Mouse (Mus musculus) neural tube, embryonic 11.5 days (tissue): ENCODE data around the gene Vangl2. TPM values are rescaled to one million over a fixed set of nuclear protein-coding genes. Genes with fewer than 3 reads are reported as not detected.

Source experiments
- ATAC-seq: fragments of 200-750 bp; cut with Nextera tagmentation; 2 replicates; pipeline ENCODE4 v1.8.0; 2017; ENCODE audit warnings: moderate number of reproducible peaks, mild to moderate bottlenecking, moderate TSS enrichment, moderate library complexity; ENCODE audit not compliant: insufficient read depth, low FRiP score, low TSS enrichment
- DNase-seq: peaks from one replicate; pipeline ENCODE4 v3.0.0-alpha.2; 2015; ENCODE audit warnings: low spot score
- H3K27ac ChIP-seq: fragments of 300-500 bp; sonication (generic); 2 replicates; pipeline ENCODE4 v1.5.1; 2014; ENCODE audit warnings: low read depth, mild to moderate bottlenecking, low read length
- H3K27me3 ChIP-seq: fragments of 300-500 bp; sonication (generic); 2 replicates; pipeline ENCODE4 v1.6.1; 2014; ENCODE audit warnings: mild to moderate bottlenecking, low read length, mixed read lengths; ENCODE audit not compliant: control insufficient read depth, insufficient read depth
- H3K36me3 ChIP-seq: fragments of 300-500 bp; sonication (generic); 2 replicates; pipeline ENCODE4 v1.6.1; 2014; ENCODE audit warnings: mild to moderate bottlenecking, low read length, moderate library complexity, mixed read lengths; ENCODE audit not compliant: control insufficient read depth, insufficient read depth
- H3K4me1 ChIP-seq: fragments of 300-500 bp; sonication (generic); 2 replicates; pipeline ENCODE4 v1.6.1; 2014; ENCODE audit warnings: low read length, mixed read lengths; ENCODE audit not compliant: control insufficient read depth, insufficient read depth
- H3K4me2 ChIP-seq: fragments of 300-500 bp; sonication (generic); 2 replicates; pipeline ENCODE4 v1.6.1; 2014; ENCODE audit warnings: low read depth, mild to moderate bottlenecking, moderate library complexity
- H3K4me3 ChIP-seq: fragments of 300-500 bp; sonication (generic); 2 replicates; pipeline ENCODE4 v1.5.1; 2014; ENCODE audit warnings: low read depth, low read length
- H3K9ac ChIP-seq: fragments of 300-500 bp; sonication (generic); 2 replicates; pipeline ENCODE4 v1.6.1; 2014; ENCODE audit warnings: mild to moderate bottlenecking, low read length
- H3K9me3 ChIP-seq: fragments of 300-500 bp; sonication (generic); 2 replicates; pipeline ENCODE4 v1.6.1; 2016; ENCODE audit warnings: low read length; ENCODE audit not compliant: control insufficient read depth
- WGBS: fragments of 180-500 bp; shearing (Covaris S2); extraction: QIAGEN DNeasy Blood & Tissue Kit; methylation state at CpG from one replicate; pipeline ENCODE4 v1.1.7; 2014; 5-methylcytosine and 5-hydroxymethylcytosine counted together
- polyA plus RNA-seq: library from polyadenylated mRNA; unstranded; fragments of >200 nt; fragmentation: Nextera tagmentation; extraction: Ambion mirVana; gene quantifications from 2 replicates; pipeline ENCODE4 v1.2.1, GENCODE M21; 2014

Vangl2 gene
- polyA plus RNA-seq, 1 experiment from 2014 or later, result 69.0 TPM

DNA sequence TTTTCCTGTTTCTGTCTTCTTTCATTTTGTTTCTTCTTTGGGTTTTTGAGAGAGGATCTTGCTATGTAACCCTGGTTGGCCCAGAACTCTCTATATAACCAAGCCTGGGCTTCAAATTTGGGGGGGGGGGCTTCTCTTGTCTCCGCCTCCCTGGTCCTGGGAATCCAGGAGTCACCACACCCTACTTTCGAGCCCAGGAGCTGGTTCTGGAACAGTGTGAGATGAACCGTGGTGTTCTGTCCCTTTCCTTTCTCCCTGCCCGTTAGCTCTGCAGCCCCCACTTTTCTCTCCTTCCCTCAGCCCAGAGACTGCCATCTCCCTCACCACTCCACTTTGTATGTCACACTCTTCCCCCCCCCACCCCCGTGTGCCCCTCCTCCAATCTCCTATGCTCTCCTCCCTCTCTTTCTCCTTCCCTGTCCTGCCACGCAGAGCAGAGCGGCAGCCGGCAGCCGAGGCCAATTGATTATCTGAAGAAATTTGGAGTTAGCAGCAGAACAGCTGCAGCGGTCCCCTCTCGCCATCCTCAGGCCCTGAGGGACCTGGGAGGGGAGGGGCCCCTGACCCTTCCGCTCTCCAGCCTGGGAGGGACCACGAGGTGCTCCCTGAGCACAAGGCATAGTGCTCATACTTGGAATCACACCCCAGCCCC lies 21.0 kb upstream of the Vangl2 start:
- WGBS, result 20% methylated on average over 13 of the region's 13 CpGs
- H3K4me1 ChIP-seq, result peaks cover 26% of the 10 kb centered on the region

DNA sequence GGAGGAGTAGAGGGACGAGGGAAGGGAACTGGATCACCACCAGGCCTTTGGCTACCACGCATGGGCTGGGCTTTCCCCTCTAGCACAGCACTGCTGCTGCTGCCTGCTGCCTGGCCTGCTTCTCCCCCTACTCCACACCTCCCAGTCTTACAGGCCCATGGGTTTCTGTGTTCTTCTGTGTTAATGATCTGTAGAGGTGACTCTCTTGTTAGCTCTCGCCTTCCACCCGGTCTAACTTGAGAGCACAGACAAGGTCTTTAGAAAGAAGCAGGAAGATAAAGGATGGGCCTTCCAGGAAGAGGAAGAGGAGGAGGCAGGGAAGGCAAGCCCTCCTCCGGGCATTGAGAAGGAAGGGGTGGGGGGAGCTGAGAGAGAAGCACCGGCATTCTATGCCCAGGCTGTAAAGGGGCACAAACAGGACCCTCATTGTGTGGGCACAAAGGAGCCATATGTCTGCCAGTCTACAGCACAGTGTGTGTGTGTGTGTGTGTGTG lies 20.0 kb upstream of the Vangl2 start:
- 0 out of 2 replicates have a peak, but pooled peaks cover 2% of the 10 kb centered on the region for H3K27me3 ChIP-seq
- peaks cover 21% of the 10 kb centered on the region for H3K4me1 ChIP-seq
- DNase-seq (peak; percentile 63), ATAC-seq (peak; percentile 70)
- 23% methylated on average over 6 of the region's 6 CpGs for WGBS
- H3K9ac ChIP-seq, result peak overlapping the region; percentile 52
- peak overlapping the region; percentile 95 for H3K27ac ChIP-seq
- H3K36me3 ChIP-seq, result no peaks in the 10 kb centered on the region
- peak overlapping the region; percentile 20; the same call in 1 of the 2 replicates for H3K4me2 ChIP-seq
- H3K4me3 ChIP-seq, result peak overlapping the region; percentile 6; the same call in 1 of the 2 replicates
- H3K9me3 ChIP-seq, result no peaks in the 10 kb centered on the region

More for the DNA sequence above, 21.0 kb upstream of the Vangl2 start:
- Histone ChIP-seq H3K9ac (peak overlapping the region; percentile 23), H3K27me3 (peaks cover 8% of the 10 kb centered on the region; the same call in 1 of the 2 replicates), H3K9me3 (no peaks in the 10 kb centered on the region), H3K36me3 (no peaks in the 10 kb centered on the region), H3K4me2 (0 out of 2 replicates have a peak overlapping the region, but pooled peaks have one; percentile 16), H3K27ac (peak overlapping the region; percentile 95), H3K4me3 (no peak overlapping the region)
- DNase-seq (peak; percentile 81), ATAC-seq (peak; percentile 63)

GRCm38 (mm10) chr1:172046938-172047337 lies 18.7 kb upstream of the Vangl2 start:
- Histone ChIP-seq H3K36me3 (no peaks in the 10 kb centered on the region), H3K4me3 (no peak overlapping the region), H3K9ac (no peak overlapping the region), H3K27me3 (no peaks in the 10 kb centered on the region), H3K9me3 (no peaks in the 10 kb centered on the region), H3K27ac (no peak overlapping the region), H3K4me2 (no peak overlapping the region), H3K4me1 (peaks cover 15% of the 10 kb centered on the region)
- 11% methylated on average over 5 of the region's 5 CpGs for WGBS
- ATAC-seq, result no peak; the same call in 1 of the 2 replicates
- DNase-seq, result peak; percentile 88

- H3K4me1 ChIP-seq, result peaks cover 15% of the 10 kb centered on the region
- no peak overlapping the region for H3K4me2 ChIP-seq
- H3K9me3 ChIP-seq, result no peaks in the 10 kb centered on the region
- DNase-seq (no peak), ATAC-seq (no peak)
- no peak overlapping the region for H3K4me3 ChIP-seq
- no peaks in the 10 kb centered on the region for H3K27me3 ChIP-seq
- no peak overlapping the region for H3K9ac ChIP-seq
- 72% methylated on average over 8 of the region's 8 CpGs for WGBS
- H3K27ac ChIP-seq, result no peak overlapping the region
- H3K36me3 ChIP-seq, result no peaks in the 10 kb centered on the region
These were observed 18.2 kb upstream of the Vangl2 start for GRCm38 (mm10) chr1:172046410-172046809.

- Histone ChIP-seq H3K4me3 (no peak overlapping the region), H3K36me3 (no peaks in the 10 kb centered on the region), H3K27ac (no peak overlapping the region), H3K4me1 (peaks cover 24% of the 10 kb centered on the region), H3K4me2 (no peak overlapping the region), H3K9me3 (no peaks in the 10 kb centered on the region), H3K9ac (no peak overlapping the region), H3K27me3 (no peaks in the 10 kb centered on the region)
- DNase-seq (no peak), ATAC-seq (no peak)
- 98% methylated on average over 2 of the region's 2 CpGs for WGBS
These were observed 1.7 kb upstream of the Vangl2 start for GRCm38 (mm10) chr1:172029914-172030313.

GRCm38 (mm10) chr1:172027809-172028102 lies 488 bp downstream of the Vangl2 start:
- peak overlapping the region; percentile 93 for H3K27ac ChIP-seq
- H3K4me2 ChIP-seq, result peak overlapping the region; percentile 81
- DNase-seq, result no peak
- peaks cover 42% of the 10 kb centered on the region for H3K4me1 ChIP-seq
- peak; percentile 26; the same call in 1 of the 2 replicates for ATAC-seq
- WGBS, result 5% methylated on average over 10 of the region's 10 CpGs
- H3K27me3 ChIP-seq, result no peaks in the 10 kb centered on the region
- H3K9me3 ChIP-seq, result no peaks in the 10 kb centered on the region
- H3K4me3 ChIP-seq, result peak overlapping the region; percentile 94
- H3K9ac ChIP-seq, result peak overlapping the region; percentile 98
- H3K36me3 ChIP-seq, result no peaks in the 10 kb centered on the region

DNA sequence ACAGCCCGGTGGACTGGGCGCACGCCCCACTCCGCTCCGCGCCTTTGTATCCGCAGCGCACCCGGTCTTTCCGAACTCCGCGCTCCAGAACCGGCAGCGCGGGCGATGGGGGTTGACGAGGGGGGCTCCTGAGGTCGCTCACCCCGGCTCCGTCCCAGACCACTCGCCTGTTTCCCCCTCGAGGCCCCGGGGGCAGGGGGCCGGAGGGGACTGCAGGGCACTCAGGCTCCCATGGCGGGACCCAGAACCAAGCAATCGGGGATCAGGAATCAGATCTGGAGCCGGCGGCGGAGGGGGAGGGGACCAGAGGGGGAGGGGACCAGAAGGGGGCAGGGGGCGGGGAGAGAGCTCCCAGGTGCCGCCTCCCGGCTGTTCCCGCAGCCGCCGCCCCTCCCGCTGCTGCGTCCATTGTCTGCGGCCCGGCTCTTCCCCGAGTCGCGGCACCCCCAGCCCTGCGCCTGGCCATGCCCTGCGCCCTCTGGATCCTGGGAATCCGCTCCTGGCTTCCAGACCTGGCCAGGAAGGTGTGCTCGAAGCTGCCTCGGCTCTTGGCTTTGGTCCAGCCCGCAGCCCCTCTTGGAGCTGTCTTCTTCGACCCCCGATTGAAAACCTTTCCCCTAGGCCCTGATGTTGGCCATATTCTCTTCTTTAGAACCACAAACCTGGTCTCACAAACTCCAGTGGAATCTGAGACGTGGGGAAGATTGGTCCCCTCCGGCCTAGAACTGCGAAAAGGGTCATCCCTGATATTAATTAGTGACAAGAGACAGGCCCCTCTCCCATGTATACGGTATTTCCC lies 1.0 kb downstream of the Vangl2 start:
- Histone ChIP-seq H3K36me3 (no peaks in the 10 kb centered on the region), H3K4me1 (peaks cover 48% of the 10 kb centered on the region), H3K4me3 (peak overlapping the region; percentile 94), H3K27ac (peak overlapping the region; percentile 93), H3K27me3 (no peaks in the 10 kb centered on the region), H3K4me2 (peak overlapping the region; percentile 81), H3K9me3 (no peaks in the 10 kb centered on the region), H3K9ac (peak overlapping the region; percentile 98)
- WGBS, result under 1% methylated on average over 43 of the region's 54 CpGs
- DNase-seq, result peak; percentile 95
- peak; percentile 86 for ATAC-seq

DNA sequence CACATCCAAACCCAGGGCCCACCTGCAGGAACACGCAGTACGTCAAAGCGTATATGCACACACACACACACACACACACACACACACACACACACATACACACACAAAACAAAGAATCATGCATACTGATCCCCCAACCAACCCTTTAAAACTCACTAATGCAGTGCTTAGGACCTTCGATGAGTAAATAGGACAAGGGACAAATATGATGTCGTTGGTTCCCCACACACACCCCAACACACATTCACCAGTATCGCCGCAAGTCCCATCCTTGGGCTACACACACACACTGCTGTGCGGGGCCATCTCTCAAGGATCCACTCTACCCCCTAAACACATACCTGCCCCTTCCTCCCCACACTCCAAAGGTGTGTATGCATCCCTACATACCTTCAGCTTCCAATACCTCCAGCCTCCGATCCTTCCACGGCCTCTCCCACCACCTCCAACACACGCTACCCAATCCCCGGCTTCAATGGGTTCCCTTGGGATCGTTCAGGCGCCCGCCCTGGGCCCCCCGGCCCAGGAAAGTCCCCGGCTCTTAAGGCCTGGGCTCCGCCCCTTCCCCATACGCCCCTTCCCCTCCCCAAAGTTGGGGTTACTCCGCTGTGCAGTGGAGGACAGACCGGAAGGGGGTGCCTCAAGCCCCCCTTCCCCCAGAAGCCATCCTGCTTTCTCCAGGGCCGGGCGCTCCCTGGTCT lies 1.9 kb downstream of the Vangl2 start:
- Histone ChIP-seq H3K27me3 (no peaks in the 10 kb centered on the region), H3K4me2 (peak overlapping the region; percentile 81), H3K9me3 (no peaks in the 10 kb centered on the region), H3K4me1 (peaks cover 52% of the 10 kb centered on the region), H3K9ac (peak overlapping the region; percentile 98), H3K27ac (peak overlapping the region; percentile 93), H3K4me3 (peak overlapping the region; percentile 94), H3K36me3 (no peaks in the 10 kb centered on the region; the same call in 1 of the 2 replicates)
- WGBS, result 2% methylated on average over 23 of the region's 23 CpGs
- peak; percentile 73 for DNase-seq
- ATAC-seq, result peak; percentile 65
